Mouse (Mus musculus) large intestine, adult 2 months (tissue): ENCODE data around the gene Lmo7. TPM values are rescaled to one million over a fixed set of nuclear protein-coding genes. Genes with fewer than 3 reads are reported as not detected.

Source experiments
- DNase-seq: peaks from one replicate; pipeline ENCODE4 v3.0.0-alpha.2; 2012; ENCODE audit warnings: low read depth, low spot score
- WGBS: fragments of 180-500 bp; shearing (Covaris S2); methylation state at CpG from one replicate; pipeline ENCODE4 v1.1.7; 2018; 5-methylcytosine and 5-hydroxymethylcytosine counted together
- polyA plus RNA-seq: library from polyadenylated mRNA; depleted of rRNA; stranded (reverse); fragments of >200 nt; gene quantifications from 2 replicates; pipeline ENCODE4 v1.2.3, GENCODE M21; 2012

Gene Lmo7
- polyA plus RNA-seq, 1 experiment: 56.0 TPM

DNA sequence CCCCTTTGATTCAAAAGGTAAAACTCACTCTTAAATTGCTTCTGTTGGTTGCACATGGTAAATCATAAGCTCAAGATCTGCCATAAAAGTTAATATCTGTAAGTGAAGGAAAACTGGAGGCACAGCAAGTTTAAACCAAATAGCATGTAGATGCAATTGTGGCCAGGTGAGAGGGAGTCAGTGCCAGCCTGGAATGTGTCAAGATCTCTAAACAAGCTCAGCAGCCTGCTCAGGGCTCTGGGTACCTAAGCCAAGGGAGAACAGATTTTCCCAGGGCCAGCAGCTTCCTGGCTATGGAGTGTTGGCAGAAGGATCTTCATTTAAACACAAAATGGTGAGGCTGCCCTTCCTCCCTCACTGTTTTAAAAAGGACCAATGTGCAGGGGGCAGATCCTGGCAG is 184.6 kb downstream of the Lmo7 start:
- no peak for DNase-seq

GRCm38 (mm10) chr14:101915867-101916266 is 186.1 kb downstream of the Lmo7 start:
- WGBS: 81% methylated on average over 8 of the region's 8 CpGs
- no peak for DNase-seq

- DNase-seq: no peak
Observed at GRCm38 (mm10) chr14:101918471-101918870, 188.7 kb downstream of the Lmo7 start.

GRCm38 (mm10) chr14:101927646-101928244 is 198.0 kb downstream of the Lmo7 start:
- WGBS: 71% methylated on average over 12 of the region's 12 CpGs
- DNase-seq: no peak

More at GRCm38 (mm10) chr14:101918471-101918870, 188.7 kb downstream of the Lmo7 start:
- WGBS: 90% methylated on average over 5 of the region's 5 CpGs

GRCm38 (mm10) chr14:101930576-101931447 is 201.1 kb downstream of the Lmo7 start:
- 94% methylated on average over 25 of the region's 25 CpGs for WGBS
- no peak for DNase-seq

GRCm38 (mm10) chr14:101931448-101931750 is 201.6 kb downstream of the Lmo7 start:
- DNase-seq: no peak
- WGBS: 84% methylated on average over 4 of the region's 4 CpGs

- WGBS: 87% methylated on average over 9 of the region's 9 CpGs
- no peak for DNase-seq
Observed at GRCm38 (mm10) chr14:101933551-101933950, 203.8 kb downstream of the Lmo7 start.

DNA sequence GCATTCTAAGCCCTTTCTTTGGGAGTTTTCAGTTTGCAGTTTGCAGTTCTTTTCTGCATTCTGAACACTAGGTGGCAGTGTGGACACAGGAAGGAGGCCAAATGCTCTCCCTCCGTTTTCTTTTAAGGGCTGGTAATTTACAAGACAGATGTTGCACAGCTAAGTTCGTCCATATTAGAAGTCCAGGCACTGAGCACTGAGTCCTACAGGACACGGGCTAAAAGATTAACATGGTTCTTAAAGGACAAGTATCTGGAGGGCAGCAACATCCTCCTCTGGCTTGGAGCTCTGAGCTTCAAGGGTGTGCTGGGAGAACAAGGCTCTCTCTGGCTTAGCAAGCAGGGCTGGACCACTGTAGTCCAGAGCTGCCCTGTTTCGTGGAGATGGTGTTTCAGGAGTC is 213.2 kb downstream of the Lmo7 start:
- peak; percentile 31 for DNase-seq
- WGBS: 8% methylated on average over 4 of the region's 4 CpGs

GRCm38 (mm10) chr14:101946711-101947516 is 217.2 kb downstream of the Lmo7 start:
- WGBS: 49% methylated on average over 21 of the region's 21 CpGs
- DNase-seq: no peak

DNA sequence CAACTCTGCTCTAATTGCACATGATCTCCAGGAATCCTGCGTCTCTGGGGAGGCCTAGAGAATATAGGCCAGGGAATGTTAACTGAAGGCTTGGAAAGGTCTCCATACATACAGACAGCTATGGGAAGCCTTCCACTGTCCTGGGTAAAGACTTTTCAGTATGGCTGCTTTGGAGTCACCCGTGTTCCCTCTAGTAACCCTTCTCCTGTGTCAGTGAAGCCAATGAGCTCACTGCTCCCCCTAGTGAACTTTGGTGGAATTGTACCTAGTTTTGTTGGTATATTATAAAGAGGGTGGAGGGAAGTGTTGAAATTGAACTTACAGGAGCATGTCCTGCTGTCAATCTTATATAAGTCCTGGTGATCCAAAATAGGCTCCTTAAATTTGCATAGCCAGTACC is 219.4 kb downstream of the Lmo7 start:
- 35% methylated on average over 2 of the region's 2 CpGs for WGBS
- peak; percentile 56 for DNase-seq

DNA sequence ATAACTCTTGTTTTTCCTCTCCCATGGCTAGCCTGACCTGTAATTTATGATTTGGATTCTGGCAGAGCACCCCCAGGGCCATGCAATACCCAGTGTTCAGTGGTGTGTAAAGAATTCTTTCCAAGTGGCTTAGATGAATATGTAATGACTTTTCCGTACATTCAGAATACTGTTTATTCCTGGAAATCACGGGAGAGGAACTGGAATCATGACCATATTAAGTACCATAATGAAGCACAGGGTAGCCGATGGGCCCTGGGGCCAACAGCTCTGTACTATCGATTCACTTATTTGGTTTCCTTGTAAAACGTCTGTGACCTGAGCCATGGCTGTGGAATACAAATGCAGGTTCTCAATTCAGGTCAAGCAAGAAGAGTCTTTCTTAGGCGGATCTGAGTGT is 221.3 kb downstream of the Lmo7 start:
- 79% methylated on average over 6 of the region's 6 CpGs for WGBS
- no peak for DNase-seq

GRCm38 (mm10) chr14:101953793-101954468 is 224.2 kb downstream of the Lmo7 start:
- WGBS: 85% methylated on average over 9 of the region's 9 CpGs
- no peak for DNase-seq

- DNase-seq: no peak
- 83% methylated on average over 6 of the region's 6 CpGs for WGBS
Observed at GRCm38 (mm10) chr14:101964381-101964780, 234.6 kb downstream of the Lmo7 start.

DNA sequence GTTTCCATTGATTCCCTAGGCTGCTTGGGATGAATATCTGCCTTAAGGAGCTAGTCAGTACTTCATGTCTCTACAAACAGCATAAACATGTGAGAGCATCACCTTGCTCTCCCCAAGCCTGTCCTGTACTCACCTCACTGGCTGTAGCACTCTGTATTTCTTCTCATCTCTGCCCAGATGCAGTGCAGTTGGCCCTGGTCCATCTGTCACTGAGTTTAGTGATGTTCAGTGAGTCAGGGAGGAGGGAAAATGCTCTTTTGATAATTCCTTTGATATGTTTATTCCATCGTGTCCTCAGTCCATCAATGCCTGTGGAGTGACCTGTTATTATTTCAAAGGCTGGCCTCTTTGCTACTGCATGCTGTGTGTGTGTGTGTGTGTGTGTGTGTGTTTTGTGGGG is 235.2 kb downstream of the Lmo7 start:
- DNase-seq: no peak
- WGBS: 85% methylated on average over 1 of the region's 1 CpGs

DNA sequence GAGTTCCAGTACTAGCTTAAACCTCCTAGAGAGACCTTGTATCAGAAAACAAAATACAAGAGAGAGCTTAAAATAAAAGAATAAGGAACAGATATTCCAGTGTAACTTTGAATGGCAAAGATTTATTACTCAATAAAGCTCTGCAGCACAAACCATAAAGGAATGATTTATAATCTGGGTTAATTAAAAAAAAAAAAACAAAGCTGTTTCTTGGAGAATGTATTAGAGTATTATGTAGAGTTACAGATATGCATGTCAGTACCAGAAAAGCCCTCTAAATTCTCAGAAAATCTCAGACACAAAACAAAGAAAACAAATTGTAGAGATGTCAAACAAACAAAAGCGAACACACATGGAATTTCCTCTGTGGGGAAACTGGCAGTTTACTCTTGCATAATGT is 243.0 kb downstream of the Lmo7 start:
- 49% methylated on average over 1 of the region's 1 CpGs for WGBS
- no peak for DNase-seq

DNA sequence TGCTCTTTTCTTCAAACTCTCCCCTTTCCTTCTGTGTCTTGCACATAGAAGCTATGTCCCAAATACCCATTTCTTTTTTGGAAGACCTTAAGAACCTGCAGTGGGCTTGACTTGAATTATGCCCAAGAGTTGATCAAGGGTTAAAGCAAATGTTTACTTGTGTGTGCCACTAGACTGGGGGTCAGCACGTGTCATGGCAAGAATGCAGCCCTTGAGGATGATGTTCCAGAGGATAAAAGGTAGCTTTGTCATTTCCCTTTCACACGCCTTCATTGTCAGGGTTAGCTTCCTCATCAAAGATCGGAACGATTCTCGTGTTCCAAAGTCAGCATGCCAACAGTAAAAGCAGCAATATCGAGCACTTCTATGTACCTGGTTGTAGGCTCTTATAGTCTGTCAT is 243.4 kb downstream of the Lmo7 start:
- no peak for DNase-seq
- WGBS: 16% methylated on average over 6 of the region's 6 CpGs

GRCm38 (mm10) chr14:101976021-101976685 is 246.4 kb downstream of the Lmo7 start:
- DNase-seq: no peak
- WGBS: 86% methylated on average over 11 of the region's 11 CpGs
